ENCODE assay signal across 7 mouse cellular contexts in genomic region chr5:38197482-38197823, GRCm38 (mm10). TPM values are rescaled to one million over a fixed set of nuclear protein-coding genes. Genes with fewer than 3 reads are reported as not detected.
A peak's percentile ranks its signal among the peaks of the same experiment; 100 is the strongest.
DNase-seq lines count a peak whose midpoint lies in the region; ATAC-seq and TF ChIP-seq lines count a peak whose summit lies in the region.

No protein-coding gene starts in this region.

- no peak overlapping the region for H3K27ac ChIP-seq in cortical plate, adult 2 months (ENCODE audit: insufficient read depth, low read length)
- H3K27ac ChIP-seq in midbrain, postnatal 0 days (ENCODE audit: low read depth, low read length) = no peak overlapping the region

- TF ChIP-seq POLR2A in cortical plate, adult 2 months (IDR thresholded peaks at IDR 0.05; ENCODE audit: extremely low read depth, insufficient read depth, low read length) = no peak

- WGBS in midbrain, postnatal 0 days = 12% methylated on average over 7 of the region's 7 CpGs

- ATAC-seq in midbrain, postnatal 0 days (ENCODE audit: low FRiP score) = peak; percentile 77

- no peak overlapping the region for H3K4me3 ChIP-seq in cortical plate, adult 2 months (ENCODE audit: insufficient read depth, low read length)
- no peak overlapping the region for H3K4me3 ChIP-seq in midbrain, postnatal 0 days (ENCODE audit: low read depth, low read length)

- H3K4me1 ChIP-seq in cortical plate, adult 2 months (ENCODE audit: control insufficient read depth, insufficient read depth, low read length) = no peaks in the 10 kb centered on the region
- no peaks in the 10 kb centered on the region for H3K4me1 ChIP-seq in midbrain, postnatal 0 days (ENCODE audit: insufficient read depth, low read length)

- H3K9me3 ChIP-seq in midbrain, postnatal 0 days (ENCODE audit: low read length) = no peaks in the 10 kb centered on the region

- no peak overlapping the region for H3K9ac ChIP-seq in midbrain, postnatal 0 days (replicated peaks; ENCODE audit: low read length, poor library complexity, severe bottlenecking)

- peaks cover 28% of the 10 kb centered on the region for H3K36me3 ChIP-seq in midbrain, postnatal 0 days (ENCODE audit: insufficient read depth, low read length)

- no peaks in the 10 kb centered on the region for H3K27me3 ChIP-seq in midbrain, postnatal 0 days (ENCODE audit: insufficient read depth, low read length)

- intact Hi-C loops in left cerebral cortex, postnatal 36 days (cut with DNase I) = loop anchor here (2.0 kb wide), 1 partner anchor 101 kb away; no protein-coding TSS in a partner anchor

- TF ChIP-seq CTCF in cortical plate, adult 2 months (IDR thresholded peaks at IDR 0.05; ENCODE audit: extremely low read depth, insufficient read depth, low read length) = peak; percentile 97
- TF ChIP-seq CTCF in midbrain, postnatal 0 days (IDR thresholded peaks at IDR 0.05) = peak; percentile 96

- no peak overlapping the region for H3K4me2 ChIP-seq in midbrain, postnatal 0 days (ENCODE audit: low read depth, low read length, poor library complexity, severe bottlenecking)

- peak; percentile 87 to 90 for DNase-seq in adrenal gland, adult 18-20 months (ENCODE audit: low spot score in 2 of 2)
- DNase-seq in gastrocnemius, postnatal 10 days = peak; percentile 83
- peak; percentile 64 for DNase-seq in kidney, adult 11 months
- DNase-seq in left cerebral cortex, postnatal 36 days (ENCODE audit: low spot score in 2 of 2) = peak; percentile 82 to 89
- peak; percentile 89 for DNase-seq in midbrain, postnatal 0 days (ENCODE audit: low spot score)
- peak; percentile 30 to 58 for DNase-seq in spleen, postnatal 14 days (ENCODE audit: low spot score in 2 of 2)

RNA-seq across cellular contexts. Expression of gene Zbtb49, which starts 22.8 kb away (rescaled TPM):
- total RNA-seq in adrenal gland, adult 18-20 months (2021) = 1 to 10 TPM; 7.7 to 9.4 TPM
- polyA plus RNA-seq in cortical plate, adult 2 months (2012; rRNA removed) = 19.0 and 20.6 TPM in 2 replicates
- total RNA-seq in gastrocnemius, postnatal 10 days (2021) = 1 to 10 TPM; 3.7 to 6.3 TPM
- total RNA-seq in left cerebral cortex, postnatal 36 days (2021) = 10 to 100 TPM; 15.5 to 21.4 TPM
- total RNA-seq in midbrain, postnatal 0 days (2014; rRNA removed) = 22.5 and 34.6 TPM in 2 replicates
- polyA plus RNA-seq in midbrain, postnatal 0 days (2015; fragmentation: Nextera tagmentation; extraction: Ambion mirVana) = 14.5 and 18.9 TPM in 2 replicates

RNA-seq across cellular contexts. Expression of gene Lyar, which starts 22.8 kb away (rescaled TPM):
- total RNA-seq in adrenal gland, adult 18-20 months (2021) = 10 to 100 TPM; 17.6 to 23.4 TPM
- polyA plus RNA-seq in cortical plate, adult 2 months (2012; rRNA removed) = 14.3 and 15.5 TPM in 2 replicates
- total RNA-seq in gastrocnemius, postnatal 10 days (2021) = 10 to 100 TPM; 15.4 to 16.2 TPM
- total RNA-seq in left cerebral cortex, postnatal 36 days (2021) = 10 to 100 TPM in 1 of 2 experiments, 1 to 10 TPM in 1; 9.6 to 11.4 TPM
- total RNA-seq in midbrain, postnatal 0 days (2014; rRNA removed) = 5.5 and 15.5 TPM in 2 replicates
- polyA plus RNA-seq in midbrain, postnatal 0 days (2015; fragmentation: Nextera tagmentation; extraction: Ambion mirVana) = 40.8 and 43.4 TPM in 2 replicates

RNA-seq across cellular contexts. Expression of gene Nsg1, which starts 37.7 kb away (rescaled TPM):
- 10 to 100 TPM; 43.5 to 71.0 TPM for total RNA-seq in adrenal gland, adult 18-20 months (2021)
- polyA plus RNA-seq in cortical plate, adult 2 months (2012; rRNA removed) = 314 and 320 TPM in 2 replicates
- total RNA-seq in gastrocnemius, postnatal 10 days (2021) = 10 to 100 TPM; 12.9 to 15.4 TPM
- 100 to 1,000 TPM; 460 to 493 TPM for total RNA-seq in left cerebral cortex, postnatal 36 days (2021)
- total RNA-seq in midbrain, postnatal 0 days (2014; rRNA removed) = 1,351 and 1,527 TPM in 2 replicates
- polyA plus RNA-seq in midbrain, postnatal 0 days (2015; fragmentation: Nextera tagmentation; extraction: Ambion mirVana) = 1,877 and 1,998 TPM in 2 replicates

Comparison
In these comparisons a context has a peak if more than half of its experiments do, and no peak if none do; other contexts are left out.
1. RNA of gene Nsg1, which starts 37.7 kb away (total RNA-seq): 1,351 to 1,527 TPM in midbrain, postnatal 0 days and 460 to 493 TPM in left cerebral cortex, postnatal 36 days; 43.5 to 71.0 TPM in adrenal gland, adult 18-20 months and 12.9 to 15.4 TPM in gastrocnemius, postnatal 10 days; every median in the first group is over 4 times any median in the second.
2. Peak in every context shown above with its lines, with median percentiles within 50 percentile points of each other: DNase-seq.